Mouse (Mus musculus) heart, adult 2 months (tissue): ENCODE measurements around the gene Cerkl.

ENCODE experiments used
- CTCF ChIP-seq: fragments of 200-600 bp; IDR thresholded peaks from 2 replicates; pipeline ENCODE4 v1.8.1; 2022; ENCODE audit warnings: antibody characterized with exemption, mild to moderate bottlenecking, moderate library complexity
- POLR2A ChIP-seq: fragments of 200-500 bp; IDR thresholded peaks from 2 replicates; pipeline ENCODE4 v1.6.1; 2011; ENCODE audit warnings: mild to moderate bottlenecking, low read depth, low read length, control low read depth; ENCODE audit not compliant: insufficient read depth

DNA sequence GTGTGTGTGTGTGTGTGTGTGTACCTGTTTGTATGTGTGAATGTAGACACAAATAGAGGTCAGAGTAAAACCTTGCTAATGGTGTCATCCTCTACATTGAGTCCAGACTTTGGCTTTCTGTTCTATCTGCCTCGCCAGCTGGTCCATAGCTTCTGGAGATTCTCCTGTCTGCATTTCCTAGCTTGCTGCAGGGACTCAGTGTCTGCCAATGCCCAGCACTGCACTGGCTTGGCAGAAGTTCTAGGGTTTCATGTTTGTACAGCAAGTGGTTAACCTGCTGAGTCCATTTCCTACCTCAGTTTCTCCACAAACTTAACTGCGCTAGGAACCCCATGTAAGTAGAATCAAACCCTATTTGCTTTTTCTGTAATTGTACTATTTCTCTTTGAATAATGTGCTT lies 25.9 kb upstream of the Cerkl start:
- TF ChIP-seq CTCF (no peak), POLR2A (no peak)
